Mouse (Mus musculus) stomach, postnatal 0 days (tissue): ENCODE data around the gene Cldn6.

Experiments
- CTCF ChIP-seq: IDR thresholded peaks from 2 replicates; pipeline ENCODE4 v1.5.1; 2016; ENCODE audit warnings: antibody characterized with exemption, low read depth, mild to moderate bottlenecking, moderate library complexity
- EP300 ChIP-seq: optimal IDR thresholded peaks from 2 replicates; pipeline ENCODE3; 2016; ENCODE audit warnings: antibody characterized with exemption

- TF ChIP-seq CTCF (no peak), EP300 (no peak)
Observed at GRCm38 (mm10) chr17:23665511-23665910, 13.5 kb upstream of the Cldn6 start.
